Mouse (Mus musculus) midbrain, postnatal 0 days (tissue): ENCODE measurements around the gene Olfr1446. TPM values are rescaled to one million over a fixed set of nuclear protein-coding genes. Genes with fewer than 3 reads are reported as not detected.

Experiments used
- ATAC-seq: fragments of 200-750 bp; cut with Nextera tagmentation; 2 replicates; pipeline ENCODE4 v1.8.0; 2017; ENCODE audit warnings: moderate number of reproducible peaks, mild to moderate bottlenecking, moderate TSS enrichment, moderate library complexity; ENCODE audit not compliant: low FRiP score
- DNase-seq: peaks from one replicate; pipeline ENCODE4 v3.0.0-alpha.2; 2015; ENCODE audit warnings: low spot score
- H3K27ac ChIP-seq: fragments of 300-500 bp; sonication (generic); 2 replicates; pipeline ENCODE4 v1.5.1; 2014; ENCODE audit warnings: low read depth, mild to moderate bottlenecking, low read length, mixed read lengths
- H3K27me3 ChIP-seq: fragments of 300-500 bp; sonication (generic); 2 replicates; pipeline ENCODE4 v1.6.1; 2014; ENCODE audit warnings: low read length, control low read depth, mixed read lengths; ENCODE audit not compliant: insufficient read depth
- H3K36me3 ChIP-seq: fragments of 300-500 bp; sonication (generic); 2 replicates; pipeline ENCODE4 v1.6.1; 2014; ENCODE audit warnings: low read length, control low read depth, mixed read lengths; ENCODE audit not compliant: insufficient read depth
- H3K4me1 ChIP-seq: fragments of 300-500 bp; sonication (generic); 2 replicates; pipeline ENCODE4 v1.6.1; 2014; ENCODE audit warnings: mild to moderate bottlenecking, control low read depth, antibody characterized with exemption, low read length, mixed read lengths; ENCODE audit not compliant: insufficient read depth
- H3K4me2 ChIP-seq: fragments of 300-500 bp; sonication (generic); 2 replicates; pipeline ENCODE4 v1.6.1; 2014; ENCODE audit warnings: low read depth, mild to moderate bottlenecking, low read length, mixed read lengths; ENCODE audit not compliant: poor library complexity, severe bottlenecking
- H3K4me3 ChIP-seq: fragments of 300-500 bp; sonication (generic); 2 replicates; pipeline ENCODE4 v1.5.1; 2014; ENCODE audit warnings: low read depth, mild to moderate bottlenecking, low read length, moderate library complexity
- H3K9ac ChIP-seq: fragments of 300-500 bp; sonication (generic); replicated peaks from 2 replicates; pipeline ENCODE4 v1.6.1; 2014; ENCODE audit warnings: mild to moderate bottlenecking, low read length, moderate library complexity, mixed read lengths; ENCODE audit not compliant: poor library complexity, severe bottlenecking
- H3K9me3 ChIP-seq: fragments of 300-500 bp; sonication (generic); 2 replicates; pipeline ENCODE4 v1.6.1; 2016; ENCODE audit warnings: low read length, control low read depth
- CTCF ChIP-seq: IDR thresholded peaks from 2 replicates; pipeline ENCODE4 v1.5.1; 2016; ENCODE audit warnings: antibody characterized with exemption, mild to moderate bottlenecking
- WGBS: fragments of 180-500 bp; shearing (Covaris S2); extraction: QIAGEN DNeasy Blood & Tissue Kit; methylation state at CpG from one replicate; pipeline ENCODE4 v1.1.7; 2014; 5-methylcytosine and 5-hydroxymethylcytosine counted together
- polyA plus RNA-seq: library from polyadenylated mRNA; unstranded; fragments of >200 nt; fragmentation: Nextera tagmentation; extraction: Ambion mirVana; gene quantifications from 2 replicates; pipeline ENCODE4 v1.2.1, GENCODE M21; 2015
- total RNA-seq: library from RNA; depleted of rRNA; stranded (reverse); fragments of >200 nt; gene quantifications from 2 replicates; pipeline ENCODE4 v1.2.3, GENCODE M21; 2014; rRNA removed

Olfr1446 gene
- not detected in 2 replicates for total RNA-seq
- polyA plus RNA-seq: not detected in 2 replicates

DNA sequence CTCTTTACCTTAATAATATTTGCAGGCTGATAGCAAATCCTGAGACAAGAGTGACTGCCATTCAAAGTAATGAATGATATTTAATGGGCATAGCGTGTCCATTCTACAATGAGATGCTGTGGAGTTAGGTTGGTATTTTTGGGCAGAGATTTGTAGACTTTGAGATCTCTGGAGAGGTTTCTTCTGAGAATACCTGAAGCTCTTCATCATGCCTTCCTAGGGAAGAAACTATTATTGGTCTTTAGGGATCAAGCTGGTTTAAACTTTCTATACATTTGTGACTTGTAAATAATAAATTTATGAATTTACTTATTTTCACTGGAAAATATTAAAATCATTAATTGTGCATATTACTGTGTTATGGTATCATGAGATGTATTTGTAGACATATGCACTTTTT lies at the start of gene Olfr1446:
Gene Olfr1446, minus strand, starts transcription at position 101 of the 400 bp plus-strand sequence.
- no peak within 1 kb of the TSS for H3K4me2 ChIP-seq
- no peaks in the 10 kb centered on the region for H3K9me3 ChIP-seq
- no peaks in the 10 kb centered on the region for H3K4me1 ChIP-seq
- no peaks in the 10 kb centered on the region for H3K27me3 ChIP-seq
- no peak for DNase-seq
- H3K27ac ChIP-seq: no peak within 1 kb of the TSS
- no peak within 1 kb of the TSS for H3K4me3 ChIP-seq
- TF ChIP-seq CTCF: no peak
- ATAC-seq: no peak
- H3K36me3 ChIP-seq: no peaks in the 10 kb centered on the region
- 79% methylated on average over 1 of the region's 1 CpGs for WGBS
- H3K9ac ChIP-seq: no peak within 1 kb of the TSS

DNA sequence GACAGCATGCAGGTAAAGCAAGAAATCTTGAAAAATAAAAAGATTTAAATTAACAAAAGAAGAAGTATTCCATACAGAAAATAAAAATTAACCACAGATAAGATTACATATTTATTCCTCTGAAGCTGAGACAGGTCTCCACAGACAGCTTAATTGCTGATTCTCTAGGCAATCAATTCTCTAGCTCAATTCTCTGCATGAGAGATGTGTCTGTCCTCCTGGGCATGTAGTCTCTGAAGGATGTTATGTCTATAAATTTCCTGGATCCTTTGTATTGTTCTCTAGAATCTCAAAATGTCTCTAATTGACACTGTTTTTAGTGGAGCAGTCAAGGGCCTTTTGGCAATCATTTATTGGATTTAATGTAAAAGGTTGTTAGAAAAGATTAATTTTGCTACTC lies 37.2 kb upstream of the Olfr1446 start, which contains the start of gene Olfr1449:
Gene Olfr1449, plus strand, starts transcription at position 301 of the 400 bp plus-strand sequence.
- DNase-seq (no peak), ATAC-seq (no peak)
- H3K27me3 ChIP-seq: no peaks in the 10 kb centered on the region
- H3K9me3 ChIP-seq: 0 out of 2 replicates have a peak, but pooled peaks cover 4% of the 10 kb centered on the region
- TF ChIP-seq CTCF: no peak
- no peak within 1 kb of the TSS for H3K9ac ChIP-seq
- no peak within 1 kb of the TSS for H3K27ac ChIP-seq
- no peak within 1 kb of the TSS for H3K4me3 ChIP-seq
- no peak within 1 kb of the TSS for H3K4me2 ChIP-seq
- H3K36me3 ChIP-seq: no peaks in the 10 kb centered on the region
- H3K4me1 ChIP-seq: no peaks in the 10 kb centered on the region

DNA sequence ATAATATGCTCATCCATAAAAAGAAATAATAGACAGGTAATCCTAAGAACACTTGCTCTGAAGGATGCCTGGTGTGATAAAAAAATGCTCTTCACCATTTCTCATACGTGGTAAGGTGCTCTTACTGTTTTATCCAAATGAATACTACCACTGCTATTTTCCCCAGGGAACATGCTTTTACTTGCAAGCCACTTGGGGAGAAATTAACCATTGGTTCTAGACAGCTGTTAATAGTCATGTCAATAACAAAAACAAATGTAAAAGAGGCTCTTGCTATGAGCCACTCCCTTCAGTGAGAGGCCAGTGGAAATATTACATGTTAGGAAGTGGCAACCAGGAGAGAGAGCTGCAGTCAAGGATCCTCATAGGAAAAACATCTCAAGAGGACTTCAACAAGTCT lies 31.0 kb upstream of the Olfr1446 start, which contains the start of gene Olfr1448:
Gene Olfr1448, minus strand, starts transcription at position 101 of the 400 bp plus-strand sequence.
- 0 out of 2 replicates have a peak, but pooled peaks cover 6% of the 10 kb centered on the region for H3K9me3 ChIP-seq
- no peak within 1 kb of the TSS for H3K4me3 ChIP-seq
- no peak for TF ChIP-seq CTCF
- DNase-seq (no peak), ATAC-seq (no peak)
- no peaks in the 10 kb centered on the region for H3K4me1 ChIP-seq
- H3K27ac ChIP-seq: no peak within 1 kb of the TSS
- H3K4me2 ChIP-seq: no peak within 1 kb of the TSS
- no peaks in the 10 kb centered on the region for H3K36me3 ChIP-seq
- H3K9ac ChIP-seq: no peak within 1 kb of the TSS
- no peaks in the 10 kb centered on the region for H3K27me3 ChIP-seq
- WGBS: 63% methylated on average over 1 of the region's 1 CpGs

DNA sequence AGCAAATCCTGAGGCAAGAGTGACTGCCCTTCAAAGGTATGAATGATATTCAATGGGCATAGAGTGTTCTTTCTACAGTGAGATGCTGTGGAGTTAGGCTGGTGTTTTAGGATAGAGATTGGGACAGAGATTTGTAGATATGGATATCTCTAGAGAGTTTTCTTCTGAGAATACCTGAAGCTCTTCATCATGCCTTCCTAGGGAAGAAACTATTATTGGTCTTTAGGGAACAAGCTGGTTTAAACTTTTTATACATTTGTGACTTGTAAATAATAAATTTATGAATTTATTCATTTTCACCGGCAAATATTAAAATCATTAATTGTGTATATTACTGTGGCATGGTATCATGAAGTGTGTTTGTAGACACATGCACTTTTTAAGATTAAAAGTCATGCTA lies 10.3 kb upstream of the Olfr1446 start, which contains the start of gene Olfr1447:
Gene Olfr1447, minus strand, starts transcription at position 101 of the 400 bp plus-strand sequence.
- ATAC-seq: no peak
- DNase-seq: no peak
- 89% methylated on average over 1 of the region's 1 CpGs for WGBS
- no peaks in the 10 kb centered on the region for H3K36me3 ChIP-seq
- no peak within 1 kb of the TSS for H3K4me3 ChIP-seq
- no peak within 1 kb of the TSS for H3K4me2 ChIP-seq
- no peak within 1 kb of the TSS for H3K27ac ChIP-seq
- H3K9me3 ChIP-seq: peaks cover 4% of the 10 kb centered on the region; the same call in 1 of the 2 replicates
- no peak for TF ChIP-seq CTCF
- H3K9ac ChIP-seq: no peak within 1 kb of the TSS
- no peaks in the 10 kb centered on the region for H3K4me1 ChIP-seq
- H3K27me3 ChIP-seq: no peaks in the 10 kb centered on the region

DNA sequence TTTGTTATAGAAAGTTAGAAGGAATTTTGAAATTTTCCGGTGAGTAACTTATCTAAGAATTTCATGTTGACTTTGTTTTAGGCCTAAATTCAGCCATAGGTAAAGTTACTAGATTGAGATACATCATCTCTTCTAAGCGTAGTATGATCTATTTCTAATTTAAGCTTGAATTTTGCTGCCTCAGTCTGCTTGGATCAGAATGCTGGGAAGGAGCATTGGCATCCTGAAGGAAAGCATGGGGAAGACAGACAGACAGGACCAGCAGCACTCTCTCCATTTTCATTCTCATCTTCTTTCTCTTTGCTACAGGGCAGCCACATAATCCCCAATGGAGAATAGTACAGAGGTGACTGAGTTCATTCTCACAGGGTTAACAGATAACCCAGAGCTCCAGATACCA lies 9.8 kb downstream of the Olfr1446 start, which contains the start of gene Olfr1445:
Gene Olfr1445, plus strand, starts transcription at position 301 of the 400 bp plus-strand sequence.
- no peaks in the 10 kb centered on the region for H3K4me1 ChIP-seq
- no peak for TF ChIP-seq CTCF
- no peak within 1 kb of the TSS for H3K9ac ChIP-seq
- H3K4me3 ChIP-seq: no peak within 1 kb of the TSS
- no peaks in the 10 kb centered on the region for H3K36me3 ChIP-seq
- 82% methylated on average over 2 of the region's 2 CpGs for WGBS
- DNase-seq (no peak), ATAC-seq (no peak)
- H3K9me3 ChIP-seq: no peaks in the 10 kb centered on the region
- no peak within 1 kb of the TSS for H3K27ac ChIP-seq
- H3K27me3 ChIP-seq: no peaks in the 10 kb centered on the region
- H3K4me2 ChIP-seq: no peak within 1 kb of the TSS

DNA sequence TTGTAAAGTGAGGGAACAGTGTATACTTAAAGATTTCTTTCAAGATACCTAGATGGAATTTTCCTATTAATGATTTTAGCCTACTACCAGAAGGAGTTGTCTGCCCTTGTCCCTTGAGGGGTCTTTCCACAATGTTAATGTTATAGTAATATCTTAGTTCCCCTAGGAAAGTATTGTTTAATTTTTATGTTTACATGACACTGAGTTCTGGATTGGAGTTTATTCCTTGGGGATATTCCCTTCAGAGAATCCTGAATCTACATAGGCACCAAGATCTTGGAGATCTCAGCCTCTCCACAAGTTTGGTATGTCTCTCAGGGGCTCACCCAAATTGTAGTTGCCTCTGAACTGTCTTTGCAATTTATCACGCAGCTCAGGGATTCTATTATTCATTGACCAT lies 36.3 kb downstream of the Olfr1446 start, which contains the start of gene Olfr1444:
Gene Olfr1444, plus strand, starts transcription at position 301 of the 400 bp plus-strand sequence.
- no peaks in the 10 kb centered on the region for H3K36me3 ChIP-seq
- H3K9me3 ChIP-seq: peaks cover 1% of the 10 kb centered on the region; the same call in 1 of the 2 replicates
- no peak within 1 kb of the TSS for H3K27ac ChIP-seq
- DNase-seq (no peak), ATAC-seq (no peak)
- no peaks in the 10 kb centered on the region for H3K27me3 ChIP-seq
- H3K4me2 ChIP-seq: no peak within 1 kb of the TSS
- no peak within 1 kb of the TSS for H3K4me3 ChIP-seq
- no peaks in the 10 kb centered on the region for H3K4me1 ChIP-seq
- 58% methylated on average over 1 of the region's 1 CpGs for WGBS
- no peak within 1 kb of the TSS for H3K9ac ChIP-seq
- no peak for TF ChIP-seq CTCF
